Mouse (Mus musculus): ENCODE results near the gene Ttyh2.
A peak's percentile ranks its signal among the peaks of the same experiment; 100 is the strongest.

The Ttyh2 gene

GRCm38 (mm10) chr11:114714526-114714925 lies 39.3 kb downstream of the Ttyh2 start:
- DNase-seq = no peak

- no peak for DNase-seq
Measured at GRCm38 (mm10) chr11:114715531-114715930, 40.3 kb downstream of the Ttyh2 start.

GRCm38 (mm10) chr11:114720535-114720934 lies 45.3 kb downstream of the Ttyh2 start:
- no peak for DNase-seq

- no peak for DNase-seq
Measured at GRCm38 (mm10) chr11:114722438-114722837, 47.2 kb downstream of the Ttyh2 start.

- DNase-seq = no peak
Measured at GRCm38 (mm10) chr11:114723030-114723429, 47.8 kb downstream of the Ttyh2 start.

- DNase-seq = peak; percentile 31
Measured at GRCm38 (mm10) chr11:114724787-114725590, 49.8 kb downstream of the Ttyh2 start.

GRCm38 (mm10) chr11:114726965-114727825 lies 52.0 kb downstream of the Ttyh2 start, which contains the start of gene Dnaic2:
TSS of gene Dnaic2 (plus strand) at chr11:114727408.
- peak; percentile 47 for DNase-seq

GRCm38 (mm10) chr11:114727826-114728186 lies 52.6 kb downstream of the Ttyh2 start:
- DNase-seq = no peak

- no peak for DNase-seq
Measured at GRCm38 (mm10) chr11:114728333-114728732, 53.1 kb downstream of the Ttyh2 start.

- DNase-seq = no peak
Measured at GRCm38 (mm10) chr11:114729832-114730363, 54.7 kb downstream of the Ttyh2 start.

GRCm38 (mm10) chr11:114731711-114732110 lies 56.5 kb downstream of the Ttyh2 start:
- DNase-seq = no peak

GRCm38 (mm10) chr11:114732890-114733289 lies 57.7 kb downstream of the Ttyh2 start:
- DNase-seq = no peak

- no peak for DNase-seq
Measured at GRCm38 (mm10) chr11:114736111-114736510, 60.9 kb downstream of the Ttyh2 start.

- DNase-seq = peak; percentile 64
Measured at GRCm38 (mm10) chr11:114736913-114737624, 61.8 kb downstream of the Ttyh2 start.

GRCm38 (mm10) chr11:114740598-114740997 lies 65.4 kb downstream of the Ttyh2 start:
- no peak for DNase-seq

- no peak for DNase-seq
Measured at GRCm38 (mm10) chr11:114741451-114741850, 66.2 kb downstream of the Ttyh2 start.

- DNase-seq = peak; percentile 95
Measured at GRCm38 (mm10) chr11:114745134-114745533, 69.9 kb downstream of the Ttyh2 start.

GRCm38 (mm10) chr11:114747564-114748138 lies 72.4 kb downstream of the Ttyh2 start:
- DNase-seq = no peak

- peak; percentile 42 for DNase-seq
Measured at GRCm38 (mm10) chr11:114764820-114765818, 89.9 kb downstream of the Ttyh2 start, which contains the start of gene Kif19a. TSS of gene Kif19a (plus strand) at chr11:114765388.

GRCm38 (mm10) chr11:114769911-114770310 lies 94.7 kb downstream of the Ttyh2 start:
- DNase-seq = no peak

All from cerebellum, adult 11 months (tissue).